Mouse (Mus musculus): ENCODE results near the gene Lrrc4b. TPM values are rescaled to one million over a fixed set of nuclear protein-coding genes. Genes with fewer than 3 reads are reported as not detected.
A peak's percentile ranks its signal among the peaks of the same experiment; 100 is the strongest.

Lrrc4b gene
- polyA plus RNA-seq, 1 experiment = 0.92 TPM

DNA sequence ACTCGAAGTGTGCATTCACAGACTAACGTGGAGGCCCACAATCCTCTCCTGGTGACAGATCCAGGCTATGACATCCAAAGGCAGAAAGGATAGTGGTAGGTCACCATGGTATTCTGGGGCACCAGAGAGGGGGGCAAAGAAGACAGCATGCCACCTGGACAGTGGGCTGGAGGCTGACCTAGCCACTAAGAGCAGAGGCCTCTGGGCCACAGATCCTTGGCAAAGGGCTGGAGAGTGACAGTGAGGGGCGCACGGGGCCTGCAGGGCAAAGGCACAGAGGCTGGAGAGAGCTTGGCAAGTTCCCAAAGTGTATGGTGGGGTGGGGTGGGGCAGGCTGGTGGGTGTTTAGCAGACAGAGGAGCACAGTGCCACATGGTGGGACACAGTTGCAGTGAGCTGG, 61.5 kb downstream of the Lrrc4b start:
- WGBS = 81% methylated on average over 4 of the region's 4 CpGs
- Histone ChIP-seq H3K4me3 (replicated peaks; ENCODE audit: control insufficient read depth, low read depth, low read length) (no peak overlapping the region), H3K27ac (ENCODE audit: control insufficient read depth, insufficient read depth, low read depth, low read length, poor library complexity) (no peak overlapping the region), H3K4me1 (ENCODE audit: control insufficient read depth, insufficient read depth, low read length) (no peaks in the 10 kb centered on the region)
- TF ChIP-seq CTCF (IDR thresholded peaks at IDR 0.05; ENCODE audit: control insufficient read depth, insufficient read depth, low read length) (no peak), POLR2A (IDR thresholded peaks at IDR 0.05; ENCODE audit: borderline replicate concordance, control insufficient read depth, low read depth, low read length) (no peak)

DNA sequence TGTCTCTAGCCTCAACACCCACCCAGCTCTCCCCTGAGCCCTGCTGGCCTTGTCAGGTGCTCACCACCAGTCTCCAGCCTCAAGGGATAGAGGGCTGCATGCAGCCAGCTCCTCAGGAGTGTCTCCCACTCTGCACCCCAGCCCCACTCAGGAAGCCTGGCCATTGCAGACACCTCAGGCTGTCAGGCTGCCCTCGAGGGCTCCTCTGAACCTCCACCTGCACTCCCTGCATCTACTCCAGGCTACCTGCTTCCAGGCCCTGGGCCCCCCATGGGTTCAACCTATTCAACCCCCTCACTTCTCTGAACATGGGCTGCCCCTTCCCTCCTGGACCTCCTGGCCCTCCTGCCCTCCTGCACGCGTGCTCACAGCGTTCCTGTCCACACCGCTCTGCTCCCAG, 62.6 kb downstream of the Lrrc4b start:
- TF ChIP-seq CTCF (IDR thresholded peaks at IDR 0.05; ENCODE audit: control insufficient read depth, insufficient read depth, low read length) = no peak
- no peak for TF ChIP-seq POLR2A (IDR thresholded peaks at IDR 0.05; ENCODE audit: borderline replicate concordance, control insufficient read depth, low read depth, low read length)
- Histone ChIP-seq H3K4me3 (replicated peaks; ENCODE audit: control insufficient read depth, low read depth, low read length) (no peak overlapping the region), H3K4me1 (ENCODE audit: control insufficient read depth, insufficient read depth, low read length) (no peaks in the 10 kb centered on the region; the same call in 1 of the 2 replicates), H3K27ac (ENCODE audit: control insufficient read depth, insufficient read depth, low read depth, low read length, poor library complexity) (no peak overlapping the region)
- WGBS = 97% methylated on average over 5 of the region's 5 CpGs

DNA sequence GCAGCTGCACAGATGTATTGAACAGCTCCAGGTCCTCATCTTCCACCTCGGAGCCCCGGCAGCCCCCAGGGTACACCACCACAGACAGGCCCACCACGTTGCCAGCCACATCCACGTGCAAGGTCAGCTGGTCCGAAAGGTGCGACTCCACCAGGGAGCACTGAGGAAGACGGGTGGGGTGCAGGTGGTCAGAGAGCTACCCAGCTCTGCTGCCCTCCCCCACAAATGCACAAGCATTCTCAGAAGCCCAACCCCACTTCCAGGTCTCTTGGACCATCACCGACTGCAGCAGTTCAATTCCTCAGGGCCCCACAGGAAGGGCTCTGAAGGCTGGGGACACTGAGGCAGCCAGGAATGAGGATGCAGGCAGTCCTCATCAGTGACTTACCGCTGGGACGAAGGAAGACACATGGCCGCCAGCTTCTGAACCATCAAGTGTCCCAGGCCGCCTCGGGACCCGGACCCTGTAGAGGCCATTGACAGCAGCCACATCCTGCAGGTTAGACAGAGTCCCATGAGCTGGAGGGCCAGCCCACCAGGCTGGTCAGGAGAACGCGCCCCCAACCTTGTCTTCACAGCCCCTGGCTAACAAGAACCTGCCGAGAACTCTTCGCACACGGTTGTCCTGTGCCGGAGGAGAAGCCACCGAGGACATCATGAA, 63.5 kb downstream of the Lrrc4b start:
- TF ChIP-seq POLR2A (IDR thresholded peaks at IDR 0.05; ENCODE audit: borderline replicate concordance, control insufficient read depth, low read depth, low read length) (no peak), CTCF (IDR thresholded peaks at IDR 0.05; ENCODE audit: control insufficient read depth, insufficient read depth, low read length) (no peak)
- Histone ChIP-seq H3K27ac (ENCODE audit: control insufficient read depth, insufficient read depth, low read depth, low read length, poor library complexity) (no peak overlapping the region), H3K4me3 (replicated peaks; ENCODE audit: control insufficient read depth, low read depth, low read length) (no peak overlapping the region), H3K4me1 (ENCODE audit: control insufficient read depth, insufficient read depth, low read length) (no peaks in the 10 kb centered on the region; the same call in 1 of the 2 replicates)
- 92% methylated on average over 21 of the region's 21 CpGs for WGBS

DNA sequence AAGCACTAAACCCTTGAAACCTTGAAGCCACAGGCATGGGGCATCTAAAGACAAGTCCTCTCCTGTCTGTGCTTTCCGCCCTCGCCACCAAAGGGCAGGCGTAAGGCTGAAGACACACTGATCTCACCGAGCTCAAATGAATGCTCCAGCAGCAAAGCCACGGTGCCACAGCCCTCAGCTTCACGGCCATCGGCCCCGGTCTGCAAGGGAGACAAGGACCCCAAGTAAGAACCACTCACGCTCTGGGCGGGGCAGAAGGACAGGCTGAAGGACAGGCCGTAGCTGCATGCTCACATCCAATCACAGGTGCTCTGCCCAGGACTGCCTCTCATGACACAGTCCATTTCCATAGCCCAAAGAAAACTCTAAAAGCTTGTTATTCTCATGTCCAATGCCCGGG, 65.9 kb downstream of the Lrrc4b start:
- Histone ChIP-seq H3K4me3 (replicated peaks; ENCODE audit: control insufficient read depth, low read depth, low read length) (no peak overlapping the region), H3K4me1 (ENCODE audit: control insufficient read depth, insufficient read depth, low read length) (no peaks in the 10 kb centered on the region; the same call in 1 of the 2 replicates), H3K27ac (ENCODE audit: control insufficient read depth, insufficient read depth, low read depth, low read length, poor library complexity) (no peak overlapping the region)
- no peak for TF ChIP-seq CTCF (IDR thresholded peaks at IDR 0.05; ENCODE audit: control insufficient read depth, insufficient read depth, low read length)
- TF ChIP-seq POLR2A (IDR thresholded peaks at IDR 0.05; ENCODE audit: borderline replicate concordance, control insufficient read depth, low read depth, low read length) = no peak
- WGBS = 92% methylated on average over 12 of the region's 12 CpGs

DNA sequence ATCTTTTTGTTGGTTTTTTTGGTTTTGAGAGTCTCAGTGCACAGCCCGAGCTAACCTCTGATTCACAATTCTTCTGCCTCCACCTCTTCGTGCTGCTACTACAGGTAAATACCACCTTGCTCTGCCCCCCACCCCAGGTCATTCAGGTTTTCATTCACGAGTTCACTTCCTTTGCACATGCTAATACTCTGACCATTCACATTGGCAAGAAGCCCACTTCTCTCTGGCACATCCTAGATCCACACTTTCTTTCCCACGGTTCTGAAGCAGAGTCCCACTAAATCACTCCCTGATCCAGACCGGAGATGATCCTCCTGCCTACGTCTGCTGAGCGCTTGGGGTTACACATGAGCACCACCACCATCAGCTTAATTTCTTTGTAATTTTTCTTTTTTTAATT, 66.3 kb downstream of the Lrrc4b start:
- Histone ChIP-seq H3K4me3 (replicated peaks; ENCODE audit: control insufficient read depth, low read depth, low read length) (no peak overlapping the region), H3K4me1 (ENCODE audit: control insufficient read depth, insufficient read depth, low read length) (no peaks in the 10 kb centered on the region; the same call in 1 of the 2 replicates), H3K27ac (ENCODE audit: control insufficient read depth, insufficient read depth, low read depth, low read length, poor library complexity) (no peak overlapping the region)
- TF ChIP-seq CTCF (IDR thresholded peaks at IDR 0.05; ENCODE audit: control insufficient read depth, insufficient read depth, low read length) (no peak), POLR2A (IDR thresholded peaks at IDR 0.05; ENCODE audit: borderline replicate concordance, control insufficient read depth, low read depth, low read length) (no peak)
- WGBS = 85% methylated on average over 7 of the region's 7 CpGs

DNA sequence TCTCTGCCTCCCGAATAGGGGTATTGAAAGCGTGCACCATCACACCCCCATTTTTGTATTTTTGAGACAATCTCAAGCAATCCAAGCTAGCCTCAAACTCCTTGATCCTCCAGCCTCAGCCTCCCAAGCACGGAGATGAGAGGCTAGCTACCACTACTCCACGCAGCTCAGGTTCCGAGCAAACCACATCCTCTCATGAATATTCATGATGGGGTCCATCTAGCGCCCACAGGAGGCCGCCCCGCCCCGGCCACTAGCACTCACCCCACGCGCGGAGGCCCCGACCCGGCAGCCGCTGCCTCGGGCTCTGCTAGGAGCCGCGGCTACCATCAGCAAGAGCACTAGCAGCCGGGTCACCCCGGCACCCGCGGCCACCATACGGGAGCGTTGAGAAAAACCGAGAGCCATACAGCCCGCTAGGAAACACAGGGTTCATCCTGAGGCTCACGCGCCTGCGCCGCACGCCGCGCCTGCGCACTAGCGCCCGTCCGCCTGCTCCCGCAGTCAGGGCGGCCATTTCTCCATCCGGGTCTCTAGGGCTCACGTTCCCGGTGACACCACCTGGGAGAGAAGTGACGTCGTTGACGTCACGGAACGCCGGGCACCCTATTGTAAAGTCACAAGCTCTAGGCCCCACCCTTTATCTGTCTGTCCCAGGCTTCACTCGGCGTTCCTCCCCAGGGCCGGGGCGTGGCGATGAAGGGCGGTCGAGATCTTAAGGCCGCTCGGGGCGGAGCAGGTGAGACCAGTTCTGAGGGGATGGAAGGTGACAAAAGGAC, 67.4 kb downstream of the Lrrc4b start, which contains the start of the genes Emc10 and Fam71e1:
Emc10 (minus strand) TSS at position 538 of the 779 bp plus-strand sequence.
Fam71e1 (plus strand) TSS at position 590 of the 779 bp plus-strand sequence.
- Histone ChIP-seq H3K4me1 (ENCODE audit: control insufficient read depth, insufficient read depth, low read length) (no peaks in the 10 kb centered on the region; the same call in 1 of the 2 replicates), H3K4me3 (replicated peaks; ENCODE audit: control insufficient read depth, low read depth, low read length) (peak within 1 kb of the TSS; percentile 80), H3K27ac (ENCODE audit: control insufficient read depth, insufficient read depth, low read depth, low read length, poor library complexity) (peak within 1 kb of the TSS; percentile 95)
- TF ChIP-seq CTCF (IDR thresholded peaks at IDR 0.05; ENCODE audit: control insufficient read depth, insufficient read depth, low read length) (no peak), POLR2A (IDR thresholded peaks at IDR 0.05; ENCODE audit: borderline replicate concordance, control insufficient read depth, low read depth, low read length) (peak; percentile 52)
- under 1% methylated on average over 58 of the region's 58 CpGs for WGBS

DNA sequence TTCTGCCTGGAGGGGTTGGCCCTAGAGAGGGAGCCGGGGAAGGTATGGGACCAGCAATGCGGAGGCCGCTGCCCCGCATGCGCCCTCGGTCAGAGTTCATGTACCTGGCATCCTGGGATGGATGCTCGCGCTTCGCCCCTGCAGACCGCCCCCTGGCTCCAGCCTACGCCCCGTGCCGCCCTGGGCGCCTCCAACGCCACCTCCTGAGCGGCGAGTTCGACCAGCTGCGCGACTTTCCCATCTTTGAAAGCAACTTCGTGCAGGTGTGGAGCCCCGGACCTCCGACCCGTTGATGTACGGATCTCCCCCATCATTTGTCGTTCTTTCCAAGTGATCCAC, 67.9 kb downstream of the Lrrc4b start:
- 2% methylated on average over 26 of the region's 26 CpGs for WGBS
- no peaks in the 10 kb centered on the region; the same call in 1 of the 2 replicates for H3K4me1 ChIP-seq (ENCODE audit: control insufficient read depth, insufficient read depth, low read length)

DNA sequence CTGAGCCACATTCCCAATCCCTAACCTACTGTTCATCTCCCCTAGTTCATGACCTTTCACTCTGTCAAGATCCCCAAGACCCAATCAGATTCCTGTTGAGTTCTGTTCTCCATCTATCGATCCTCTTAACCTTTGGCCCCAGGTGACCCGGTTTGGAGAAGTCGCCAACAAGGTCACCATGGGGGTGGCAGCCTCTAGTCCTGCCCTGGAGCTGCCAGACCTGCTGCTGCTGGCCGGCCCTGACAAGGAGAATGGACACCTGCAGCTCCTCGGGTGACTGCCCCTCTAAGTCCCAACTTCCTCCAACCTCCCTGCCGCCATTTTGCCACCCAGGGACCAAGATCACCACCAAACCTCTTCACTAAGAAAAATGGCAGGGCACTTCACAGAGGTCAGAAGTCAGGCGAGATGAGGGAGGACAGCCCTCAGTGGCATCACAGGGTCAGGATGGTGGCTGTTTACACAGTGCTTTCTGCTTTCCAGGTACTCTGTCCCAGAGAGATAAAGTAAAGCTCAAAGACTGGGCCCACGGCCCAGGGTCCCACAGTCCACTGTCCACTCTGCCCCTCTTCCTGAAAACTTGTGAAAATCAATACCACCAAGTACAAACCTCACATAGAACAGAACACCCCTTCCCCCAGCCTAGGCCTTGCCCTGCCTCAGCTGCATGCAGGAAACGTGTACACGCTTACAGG, 68.7 kb downstream of the Lrrc4b start:
- H3K27ac ChIP-seq (ENCODE audit: control insufficient read depth, insufficient read depth, low read depth, low read length, poor library complexity) = no peak overlapping the region; the same call in 1 of the 2 replicates
- H3K4me1 ChIP-seq (ENCODE audit: control insufficient read depth, insufficient read depth, low read length) = no peaks in the 10 kb centered on the region; the same call in 1 of the 2 replicates
- WGBS = 86% methylated on average over 10 of the region's 10 CpGs
- TF ChIP-seq POLR2A (IDR thresholded peaks at IDR 0.05; ENCODE audit: borderline replicate concordance, control insufficient read depth, low read depth, low read length) = no peak
- no peak for TF ChIP-seq CTCF (IDR thresholded peaks at IDR 0.05; ENCODE audit: control insufficient read depth, insufficient read depth, low read length)
- no peak overlapping the region for H3K4me3 ChIP-seq (replicated peaks; ENCODE audit: control insufficient read depth, low read depth, low read length)

More for the DNA sequence above, 67.9 kb downstream of the Lrrc4b start:
- Histone ChIP-seq H3K27ac (ENCODE audit: control insufficient read depth, insufficient read depth, low read depth, low read length, poor library complexity) (peak overlapping the region; percentile 95), H3K4me3 (replicated peaks; ENCODE audit: control insufficient read depth, low read depth, low read length) (peak overlapping the region; percentile 80)
- no peak for TF ChIP-seq POLR2A (IDR thresholded peaks at IDR 0.05; ENCODE audit: borderline replicate concordance, control insufficient read depth, low read depth, low read length)
- peak; percentile 13; the same call in 1 of the 2 replicates for TF ChIP-seq CTCF (IDR thresholded peaks at IDR 0.05; ENCODE audit: control insufficient read depth, insufficient read depth, low read length)
